ENCODE assay signal across 12 mouse cellular contexts in genomic region chr15:30974991-30975775, GRCm38 (mm10).
DNase-seq lines count a peak whose midpoint lies in the region; ATAC-seq and TF ChIP-seq lines count a peak whose summit lies in the region.
"Had no signal": no experiment of that assay in that cellular context is flagged by ENCODE, and none has a peak within 500 bp of the region (broad histone marks: within the 10 kb centered on the region; RNA-seq: fewer than 3 reads in every experiment).

No protein-coding gene starts in this region.

- no peaks in the 10 kb centered on the region for H3K9me3 ChIP-seq in kidney, embryonic 14.5 days (ENCODE audit: control insufficient read depth, low read length)
- no peaks in the 10 kb centered on the region for H3K9me3 ChIP-seq in lung, embryonic 14.5 days (ENCODE audit: low read depth, low read length)
- no peaks in the 10 kb centered on the region for H3K9me3 ChIP-seq in stomach, postnatal 0 days (ENCODE audit: control insufficient read depth, low read length)
- no peaks in the 10 kb centered on the region for H3K9me3 ChIP-seq in forebrain, postnatal 0 days (ENCODE audit: low read length)
- H3K9me3 ChIP-seq: heart, embryonic 15.5 days had no signal

- H3K36me3 ChIP-seq in kidney, embryonic 14.5 days (ENCODE audit: control insufficient read depth, insufficient read depth, low read length), result no peaks in the 10 kb centered on the region
- H3K36me3 ChIP-seq in lung, embryonic 14.5 days (ENCODE audit: insufficient read depth), result no peaks in the 10 kb centered on the region
- no peaks in the 10 kb centered on the region for H3K36me3 ChIP-seq in stomach, postnatal 0 days (ENCODE audit: control insufficient read depth, insufficient read depth, low read length)
- peaks cover 3% of the 10 kb centered on the region; the same call in 1 of the 2 replicates for H3K36me3 ChIP-seq in forebrain, postnatal 0 days (ENCODE audit: insufficient read depth)
- H3K36me3 ChIP-seq: heart, embryonic 15.5 days had no signal

- no peak for TF ChIP-seq CTCF in lung, embryonic 14.5 days (IDR thresholded peaks at IDR 0.05; ENCODE audit: low read depth)
- TF ChIP-seq CTCF in stomach, postnatal 0 days (IDR thresholded peaks at IDR 0.05; ENCODE audit: low read depth), result no peak
- TF ChIP-seq CTCF in forebrain, postnatal 0 days (IDR thresholded peaks at IDR 0.05; ENCODE audit: low read depth), result no peak

- H3K27me3 ChIP-seq in kidney, embryonic 14.5 days (ENCODE audit: control insufficient read depth, insufficient read depth, low read length), result no peaks in the 10 kb centered on the region
- H3K27me3 ChIP-seq in lung, embryonic 14.5 days (ENCODE audit: insufficient read depth, low read length), result no peaks in the 10 kb centered on the region
- no peaks in the 10 kb centered on the region for H3K27me3 ChIP-seq in stomach, postnatal 0 days (ENCODE audit: control insufficient read depth, insufficient read depth, low read length)
- H3K27me3 ChIP-seq in forebrain, postnatal 0 days (ENCODE audit: insufficient read depth, low read length), result no peaks in the 10 kb centered on the region
- H3K27me3 ChIP-seq: heart, embryonic 15.5 days had no signal

- H3K27ac ChIP-seq in kidney, embryonic 14.5 days (ENCODE audit: low read depth, low read length), result no peak overlapping the region
- H3K27ac ChIP-seq in lung, embryonic 14.5 days (ENCODE audit: low read depth), result no peak overlapping the region
- no peak overlapping the region for H3K27ac ChIP-seq in stomach, postnatal 0 days (replicated peaks)
- H3K27ac ChIP-seq in forebrain, postnatal 0 days (ENCODE audit: low read depth, low read length), result no peak overlapping the region
- H3K27ac ChIP-seq: heart, embryonic 15.5 days had no signal

- no peak for DNase-seq in kidney, postnatal 36 days
- peak; percentile 30 to 50 for DNase-seq in right cerebral cortex, adult 2 months (ENCODE audit: low spot score in 2 of 2)
- DNase-seq in right cerebral cortex, postnatal 4 days, result no peak
- DNase-seq in lung, embryonic 14.5 days, result peak; percentile 35
- DNase-seq in telencephalon, adult 2 months (ENCODE audit: low read depth, low spot score), result peak; percentile 39
- DNase-seq in stomach, postnatal 0 days (ENCODE audit: low spot score), result no peak
- DNase-seq in forebrain, postnatal 0 days, result no peak
- DNase-seq: adrenal gland, postnatal 14 days; cerebellum, adult 11 months had no signal

- no peak for TF ChIP-seq EP300 in stomach, postnatal 0 days (optimal IDR thresholded peaks at IDR 0.05)

- H3K9ac ChIP-seq in kidney, embryonic 14.5 days (ENCODE audit: low read depth, low read length), result no peak overlapping the region
- H3K9ac ChIP-seq in lung, embryonic 14.5 days, result no peak overlapping the region
- H3K9ac ChIP-seq in stomach, postnatal 0 days (ENCODE audit: low read length), result no peak overlapping the region
- H3K9ac ChIP-seq in forebrain, postnatal 0 days, result no peak overlapping the region
- H3K9ac ChIP-seq: heart, embryonic 15.5 days had no signal

- H3K4me1 ChIP-seq in kidney, embryonic 14.5 days (ENCODE audit: control insufficient read depth, insufficient read depth, low read length), result no peaks in the 10 kb centered on the region
- H3K4me1 ChIP-seq in lung, embryonic 14.5 days (ENCODE audit: insufficient read depth), result no peaks in the 10 kb centered on the region
- H3K4me1 ChIP-seq in stomach, postnatal 0 days (replicated peaks; ENCODE audit: control insufficient read depth, insufficient read depth), result no peaks in the 10 kb centered on the region
- H3K4me1 ChIP-seq in forebrain, postnatal 0 days (ENCODE audit: insufficient read depth), result no peaks in the 10 kb centered on the region

- ATAC-seq in kidney, embryonic 14.5 days (ENCODE audit: low FRiP score, low TSS enrichment), result peak; percentile 49; the same call in 1 of the 2 replicates
- peak; percentile 73; the same call in 1 of the 2 replicates for ATAC-seq in lung, embryonic 14.5 days (ENCODE audit: insufficient read depth)
- ATAC-seq in stomach, postnatal 0 days (ENCODE audit: low FRiP score, low TSS enrichment), result no peak
- ATAC-seq in forebrain, postnatal 0 days, result no peak
- ATAC-seq: inflammation-experienced regulatory T-cells, adult 6 months had no signal

- H3K4me3 ChIP-seq in kidney, embryonic 14.5 days (ENCODE audit: low read length), result no peak overlapping the region
- H3K4me3 ChIP-seq in lung, embryonic 14.5 days (ENCODE audit: low read depth, low read length), result no peak overlapping the region
- no peak overlapping the region for H3K4me3 ChIP-seq in stomach, postnatal 0 days (ENCODE audit: low read depth, low read length)
- no peak overlapping the region for H3K4me3 ChIP-seq in forebrain, postnatal 0 days (ENCODE audit: low read depth, low read length)
- H3K4me3 ChIP-seq: heart, embryonic 15.5 days had no signal

- 79% methylated on average over 16 of the region's 16 CpGs for WGBS in kidney, embryonic 14.5 days
- 74% methylated on average over 16 of the region's 16 CpGs for WGBS in lung, embryonic 14.5 days
- 83% methylated on average over 16 of the region's 16 CpGs for WGBS in stomach, postnatal 0 days
- 58% methylated on average over 16 of the region's 16 CpGs for WGBS in forebrain, postnatal 0 days

- no peak overlapping the region for H3K4me2 ChIP-seq in kidney, embryonic 14.5 days (replicated peaks; ENCODE audit: low read depth, low read length)
- no peak overlapping the region for H3K4me2 ChIP-seq in lung, embryonic 14.5 days
- no peak overlapping the region for H3K4me2 ChIP-seq in stomach, postnatal 0 days (replicated peaks; ENCODE audit: low read depth)
- no peak overlapping the region for H3K4me2 ChIP-seq in forebrain, postnatal 0 days (ENCODE audit: low read depth)
- H3K4me2 ChIP-seq: heart, embryonic 15.5 days had no signal

Comparison
In these comparisons a context has a peak if more than half of its experiments do, and no peak if none do; other contexts are left out.
1. DNase-seq: peak in right cerebral cortex, adult 2 months (2 of 2), lung, embryonic 14.5 days (single experiment) and telencephalon, adult 2 months (single experiment); none in kidney, postnatal 36 days (0 of 2), right cerebral cortex, postnatal 4 days (single experiment), stomach, postnatal 0 days (single experiment) and forebrain, postnatal 0 days (single experiment).
2. ATAC-seq: peak in kidney, embryonic 14.5 days (single experiment) and lung, embryonic 14.5 days (single experiment); none in stomach, postnatal 0 days (single experiment) and forebrain, postnatal 0 days (single experiment).